Mouse (Mus musculus) heart, adult 11 months (tissue): ENCODE data around the gene Mark3.
A peak's percentile ranks its signal among the peaks of the same experiment; 100 is the strongest.

Source experiments
- DNase-seq: peaks from one replicate; pipeline ENCODE4 v3.0.0; 2022

The Mark3 gene

DNA sequence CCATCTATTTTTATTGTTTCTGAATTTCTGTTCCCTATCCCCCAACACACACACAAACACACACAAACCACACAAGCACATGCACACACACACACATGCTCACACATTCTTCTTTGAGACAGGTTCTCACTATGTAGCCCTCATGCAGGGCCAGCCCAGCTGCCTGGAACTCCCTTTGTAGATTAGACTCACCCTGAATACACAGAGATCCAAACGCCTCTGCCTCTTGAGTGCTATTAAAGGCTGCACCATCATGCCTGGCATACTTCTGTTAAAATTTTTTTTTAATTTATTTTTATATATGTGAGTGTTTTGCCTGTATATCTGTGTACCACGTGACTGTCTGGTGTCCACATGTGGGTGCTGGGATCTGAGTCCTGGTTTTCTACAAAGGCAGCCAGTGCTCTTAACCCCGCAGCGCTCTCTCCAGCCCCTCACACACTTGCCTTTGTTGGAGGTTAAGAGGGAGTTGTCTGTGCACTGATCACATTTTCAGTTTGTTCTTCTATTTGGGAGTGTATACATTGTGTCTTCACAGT lies 12.0 kb upstream of the Mark3 start:
- DNase-seq, result no peak

DNA sequence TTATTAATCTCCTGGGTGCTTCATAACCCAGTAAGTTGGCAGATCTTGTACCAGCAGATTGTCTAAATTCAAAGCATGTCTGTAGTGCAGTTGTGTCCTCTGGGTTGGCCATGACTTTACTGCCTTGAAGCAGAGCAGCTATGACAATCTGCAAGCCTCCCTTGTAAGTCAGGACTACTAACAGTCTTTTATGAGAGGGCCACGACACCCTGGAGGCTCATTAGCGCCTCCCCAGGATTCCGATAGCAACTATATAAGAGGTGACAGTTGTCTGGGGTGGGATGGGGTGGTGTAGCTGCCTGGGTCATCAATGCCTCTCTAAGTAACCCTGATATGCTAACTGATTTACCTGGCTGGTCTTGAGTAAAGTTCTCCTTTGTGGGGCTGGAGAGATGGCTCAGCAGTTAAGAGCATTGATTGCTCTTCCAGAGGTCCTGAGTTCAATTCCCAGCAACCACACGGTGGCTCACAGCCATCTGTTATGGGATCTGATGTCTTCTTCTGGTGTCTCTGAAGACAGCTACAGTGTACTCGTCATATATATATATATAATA lies 11.2 kb upstream of the Mark3 start:
- peak; percentile 78 for DNase-seq

- DNase-seq, result no peak
These were observed 9.0 kb upstream of the Mark3 start for GRCm38 (mm10) chr12:111565363-111565762.

GRCm38 (mm10) chr12:111568836-111569235 lies 5.5 kb upstream of the Mark3 start:
- DNase-seq, result no peak

- DNase-seq, result no peak
These were observed 1.9 kb upstream of the Mark3 start for GRCm38 (mm10) chr12:111572406-111572805.

DNA sequence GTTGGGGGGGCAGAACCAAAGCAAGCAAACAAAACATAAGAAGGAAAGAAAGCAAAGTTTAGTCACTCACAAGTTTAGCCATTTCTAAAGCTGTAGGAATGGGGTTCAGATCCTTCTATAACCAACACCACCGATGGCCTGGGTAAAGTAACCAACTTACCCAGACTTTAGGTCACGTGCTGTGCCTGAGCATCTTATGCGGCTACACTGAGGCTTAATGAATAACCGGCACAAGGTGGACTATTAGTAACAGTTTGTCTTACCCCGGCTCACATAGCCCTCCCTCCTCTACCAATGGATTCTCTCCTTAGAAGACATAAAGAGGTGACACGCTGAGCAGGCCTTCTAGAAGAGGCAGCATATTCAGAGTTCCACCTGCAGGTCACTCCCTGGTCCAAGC lies 1.0 kb upstream of the Mark3 start:
- DNase-seq, result no peak

DNA sequence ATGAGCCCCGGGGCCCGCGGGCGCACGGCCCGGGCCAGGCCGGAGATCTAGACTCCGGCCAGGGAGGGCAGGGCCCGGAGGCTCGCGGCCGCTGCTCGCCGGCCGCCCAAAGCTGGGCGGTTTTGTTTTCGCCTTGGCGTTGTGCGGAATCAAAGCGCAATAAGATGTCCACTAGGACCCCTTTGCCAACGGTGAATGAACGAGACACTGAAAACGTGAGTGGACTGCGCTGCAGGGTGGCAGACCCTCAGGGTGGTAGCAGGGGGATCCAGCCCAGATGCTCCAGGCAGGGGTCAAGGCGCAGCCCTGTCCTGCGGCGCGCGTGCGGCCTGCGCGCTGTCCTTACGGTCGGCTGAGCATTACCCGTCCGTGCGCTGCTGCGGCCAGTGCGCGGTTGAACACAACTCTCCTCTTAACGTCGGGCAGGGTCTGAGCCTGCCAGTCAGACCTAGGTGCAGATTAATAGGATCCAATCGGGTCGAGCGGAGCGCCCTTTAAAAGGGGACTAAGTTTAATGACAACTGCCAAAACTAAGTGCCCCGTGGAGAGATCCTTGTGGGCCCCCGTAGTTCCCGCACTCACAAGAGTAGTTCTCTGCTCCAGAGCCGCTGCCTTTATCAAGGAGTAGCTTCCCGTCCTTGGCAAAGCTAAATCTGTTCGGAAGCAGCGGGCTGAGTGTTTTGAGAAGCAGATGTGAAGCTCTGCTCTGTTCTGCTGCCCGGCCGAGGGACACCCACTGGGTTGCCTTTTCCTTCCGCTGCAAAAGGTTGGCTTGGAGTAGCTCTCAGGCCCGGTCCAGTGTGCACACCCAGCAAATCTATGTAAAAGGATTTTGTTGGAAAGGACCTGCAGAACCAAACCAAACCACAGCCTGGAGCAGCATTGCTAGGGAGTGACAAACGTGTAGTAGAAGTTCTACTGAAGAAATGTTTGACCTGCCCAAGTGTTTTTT lies 840 bp downstream of the Mark3 start:
- peak; percentile 96 for DNase-seq

DNA sequence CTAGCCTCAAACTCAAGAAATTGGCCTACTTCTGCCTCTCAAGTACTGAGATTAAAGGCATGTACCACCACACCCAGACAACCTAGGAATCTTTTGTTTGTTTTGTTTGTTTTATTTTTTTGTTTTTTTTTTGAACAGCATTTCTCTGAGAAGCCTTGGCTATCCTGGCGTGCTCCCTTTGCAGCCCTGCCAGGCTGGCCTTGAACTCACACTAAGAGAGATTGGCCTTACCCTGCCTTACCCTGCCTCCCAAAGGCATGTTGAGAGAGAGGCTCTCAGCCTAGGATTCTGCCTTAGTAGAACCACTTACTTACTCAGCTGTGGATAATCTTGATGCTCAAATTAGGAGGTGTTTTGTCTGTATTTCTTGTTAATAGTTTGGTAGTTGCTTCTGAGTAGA lies 8.7 kb downstream of the Mark3 start:
- no peak for DNase-seq

DNA sequence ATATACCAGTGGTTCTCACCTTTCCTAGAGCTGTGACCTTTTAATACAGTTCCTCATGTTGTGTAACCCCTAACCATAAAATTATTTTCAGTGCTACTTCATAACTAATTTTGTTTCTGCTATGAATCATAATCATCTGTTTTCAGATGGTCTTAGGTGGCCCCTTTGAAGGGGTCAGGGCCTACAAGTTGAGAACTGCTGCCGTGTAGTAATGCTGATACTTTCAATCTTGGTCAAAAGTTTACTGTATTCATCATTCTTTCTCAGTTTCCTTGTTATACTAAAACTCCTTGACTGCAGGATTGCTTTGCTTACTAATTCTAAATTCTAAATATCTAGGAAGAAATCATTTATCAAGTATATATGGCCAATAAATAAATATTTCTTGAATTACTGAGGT lies 10.1 kb downstream of the Mark3 start:
- DNase-seq, result no peak

DNA sequence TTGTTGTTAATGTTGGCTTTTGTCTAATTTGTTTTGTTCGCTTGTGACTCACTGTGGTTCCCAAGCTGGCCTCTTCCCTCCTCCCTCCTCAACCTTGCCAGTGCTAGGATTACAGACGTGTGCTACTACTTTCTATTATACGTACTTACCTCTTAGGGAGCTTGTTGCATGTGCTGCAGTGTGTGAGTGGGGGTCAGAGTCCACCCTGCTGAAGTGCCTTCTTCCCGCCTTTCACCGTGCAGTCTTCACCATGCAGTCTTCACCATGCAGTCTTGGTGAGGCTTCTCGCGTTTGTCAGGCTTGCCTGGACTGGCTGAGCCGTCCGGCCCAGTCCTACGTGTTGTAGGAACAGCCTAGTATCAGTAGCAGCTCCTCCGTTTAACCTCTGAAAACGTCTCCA lies 12.9 kb downstream of the Mark3 start:
- no peak for DNase-seq

DNA sequence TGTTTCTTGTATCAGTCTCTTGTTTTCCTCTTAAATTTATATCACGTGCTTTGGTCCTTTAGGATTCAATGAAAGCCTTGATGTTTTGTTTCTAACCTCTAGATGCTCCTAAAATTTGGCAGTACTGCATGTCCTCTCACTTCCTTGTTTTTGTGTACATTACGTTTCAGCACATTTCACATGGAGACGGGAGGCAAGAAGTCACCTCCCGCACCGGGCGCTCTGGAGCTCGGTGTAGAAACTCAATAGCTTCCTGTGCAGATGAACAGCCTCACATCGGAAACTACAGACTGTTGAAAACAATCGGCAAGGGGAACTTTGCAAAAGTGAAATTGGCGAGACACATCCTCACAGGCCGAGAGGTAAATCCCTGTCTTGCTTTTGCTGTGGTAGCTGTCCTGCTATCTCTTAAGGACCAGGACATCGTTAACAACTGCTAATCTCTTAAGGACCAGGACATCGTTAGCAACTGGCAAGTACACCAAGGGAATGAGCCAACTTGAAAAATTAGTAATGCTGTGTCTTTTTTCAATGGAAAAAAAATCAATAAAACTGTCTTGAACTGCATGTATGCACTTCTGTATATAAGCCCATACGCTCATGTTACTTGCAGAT lies 18.2 kb downstream of the Mark3 start:
- peak; percentile 94 for DNase-seq

- peak; percentile 63 for DNase-seq
These were observed 19.5 kb downstream of the Mark3 start for GRCm38 (mm10) chr12:111593775-111594174.

GRCm38 (mm10) chr12:111597310-111597709 lies 23.0 kb downstream of the Mark3 start:
- DNase-seq, result no peak

DNA sequence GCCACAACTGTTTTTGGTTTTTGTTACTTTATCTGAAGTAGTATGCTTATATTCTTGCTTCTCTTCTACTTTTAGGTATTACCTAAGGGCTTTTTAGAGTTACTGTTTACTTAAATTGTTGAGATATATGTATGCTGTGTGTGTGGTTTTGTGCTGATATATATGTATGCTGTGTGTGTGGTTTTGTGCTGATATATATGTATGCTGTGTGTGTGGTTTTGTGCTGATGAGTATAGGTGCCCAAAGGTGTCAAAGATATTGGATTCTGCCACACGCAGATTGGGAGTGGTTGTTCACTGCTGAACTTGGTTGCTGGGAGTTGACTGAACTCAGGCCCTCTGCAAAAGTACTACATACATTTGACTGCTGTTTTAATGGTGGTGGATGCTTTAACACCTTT lies 24.6 kb downstream of the Mark3 start:
- DNase-seq, result no peak

DNA sequence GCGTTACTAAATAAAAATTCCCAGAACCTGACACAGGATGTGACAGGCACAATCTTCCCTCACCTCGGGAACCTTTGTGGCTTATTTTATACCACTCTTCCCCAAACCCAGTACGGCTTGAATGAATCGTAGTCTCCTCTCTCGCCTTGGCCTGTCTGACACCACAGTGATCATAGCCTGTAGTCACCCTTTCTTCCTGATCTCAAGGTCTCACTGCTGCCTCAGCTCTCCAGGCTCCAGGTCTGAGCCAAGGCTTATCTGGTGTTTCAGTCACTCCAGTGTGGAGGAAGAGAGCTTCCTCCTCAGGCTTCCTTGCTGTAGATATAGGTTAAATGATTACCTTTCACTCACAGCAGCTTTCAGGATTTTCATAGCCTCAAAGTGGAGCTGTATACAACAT lies 25.3 kb downstream of the Mark3 start:
- DNase-seq, result peak; percentile 84

- peak; percentile 41 for DNase-seq
These were observed 29.5 kb downstream of the Mark3 start for GRCm38 (mm10) chr12:111603871-111604270.

- DNase-seq, result peak; percentile 71
These were observed 31.3 kb downstream of the Mark3 start for GRCm38 (mm10) chr12:111605619-111606018.

DNA sequence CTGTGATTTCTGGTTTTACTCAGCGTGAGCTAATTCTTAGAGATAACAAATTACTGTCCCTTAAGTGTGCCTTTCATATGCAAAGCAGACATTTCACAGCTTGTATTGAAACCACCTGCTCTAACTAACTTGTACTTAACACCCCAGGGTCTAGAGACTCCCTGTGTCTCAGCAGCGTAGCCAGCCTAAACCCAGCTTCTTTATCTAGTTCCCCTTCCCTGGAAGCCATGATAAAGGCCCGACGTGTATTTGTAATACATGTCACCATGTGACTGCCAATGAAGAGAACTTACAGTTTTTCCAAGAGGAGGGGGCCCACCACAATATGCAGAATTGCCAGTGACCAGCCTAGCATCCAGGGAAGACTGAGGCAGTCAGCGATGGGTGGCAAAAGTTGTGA lies 33.7 kb downstream of the Mark3 start:
- DNase-seq, result peak; percentile 62

GRCm38 (mm10) chr12:111614475-111615141 lies 40.3 kb downstream of the Mark3 start:
- peak; percentile 17 for DNase-seq

- peak; percentile 62 for DNase-seq
These were observed 43.9 kb downstream of the Mark3 start for GRCm38 (mm10) chr12:111618266-111618665.

- DNase-seq, result peak; percentile 92
These were observed 73.8 kb downstream of the Mark3 start for GRCm38 (mm10) chr12:111648061-111648645.

- no peak for DNase-seq
These were observed 78.6 kb downstream of the Mark3 start for GRCm38 (mm10) chr12:111652953-111653352.

DNA sequence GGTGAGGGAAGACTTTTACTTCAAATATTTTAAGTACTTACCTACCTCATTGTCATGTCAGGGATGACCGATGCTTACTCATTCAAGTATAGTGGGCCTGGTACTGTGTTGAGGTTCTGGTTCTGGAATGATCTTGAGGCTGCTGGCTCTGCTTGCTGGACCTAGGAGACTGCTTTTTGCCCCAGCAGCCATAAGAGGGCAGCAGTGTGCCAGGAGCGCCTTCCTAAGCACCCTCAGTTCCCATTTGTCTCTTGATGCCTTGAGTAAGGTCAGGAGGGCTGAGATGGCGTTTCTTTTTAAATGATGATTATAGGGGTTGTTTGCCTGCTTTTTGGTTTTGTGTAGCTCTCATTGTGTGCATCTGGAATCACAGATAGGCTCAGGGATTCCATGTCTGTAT lies 79.1 kb downstream of the Mark3 start:
- peak; percentile 95 for DNase-seq
